Mouse (Mus musculus) macrophage (primary cell): ENCODE measurements at regions not wholly inside any gene's neighbourhood (a gene's known extent, or its start where the extent isn't known, plus 50 kb on each side); places are given as distances from the start of the nearest gene placed in this dataset.

Experiments used
- H3K27ac ChIP-seq: fragments of 350-480 bp; formaldehyde crosslinking; 2 replicates; pipeline ENCODE4 v1.9.0; 2021
- H3K36me3 ChIP-seq: fragments of 350-480 bp; formaldehyde crosslinking; 2 replicates; pipeline ENCODE4 v1.9.0; 2021; ENCODE audit errors: inconsistent target
- H3K4me3 ChIP-seq: fragments of 350-480 bp; formaldehyde crosslinking; 2 replicates; pipeline ENCODE4 v1.9.0; 2021; ENCODE audit errors: inconsistent target
- H3K79me2 ChIP-seq: fragments of 350-480 bp; formaldehyde crosslinking; 2 replicates; pipeline ENCODE4 v1.9.0; 2021; ENCODE audit errors: inconsistent target
- WGBS: methylation state at CpG from one replicate; pipeline ENCODE4 v1.1.7; 2026; ENCODE audit warnings: inconsistent platforms; ENCODE audit not compliant: missing documents; 5-methylcytosine and 5-hydroxymethylcytosine counted together

DNA sequence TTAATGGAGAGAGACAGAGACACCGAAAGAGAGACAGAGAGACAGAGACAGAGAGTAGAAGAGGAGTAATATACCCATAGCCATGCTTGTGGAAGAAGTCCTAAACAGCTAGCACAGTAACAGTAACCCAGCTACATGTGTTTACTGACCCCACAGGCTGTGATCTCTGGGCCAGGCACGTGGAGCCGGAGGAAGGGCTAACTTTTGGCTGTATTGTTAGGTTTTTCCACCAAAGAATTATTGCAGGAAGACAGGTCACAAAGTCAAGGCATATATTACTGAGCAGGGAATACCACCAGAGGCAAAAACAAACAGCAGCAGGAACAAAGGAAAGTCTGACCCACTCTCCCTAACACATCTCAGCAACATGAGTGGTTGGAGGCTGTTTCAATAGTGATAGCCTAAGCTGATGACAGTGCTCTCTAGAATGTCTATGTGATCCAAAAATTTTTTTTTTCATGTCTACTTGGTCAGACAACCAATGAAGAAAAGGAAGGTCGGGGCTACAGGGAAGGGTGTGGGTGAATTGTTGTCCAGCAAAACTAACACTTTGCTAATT, 135.8 kb upstream of the Phactr1 start:
- WGBS, result 59% methylated on average over 4 of the region's 4 CpGs

GRCm38 (mm10) chr13:42546389-42546788, 134.0 kb upstream of the Phactr1 start:
- WGBS, result 65% methylated on average over 4 of the region's 4 CpGs
- H3K27ac ChIP-seq, result no peak overlapping the region
- no peaks in the 10 kb centered on the region for H3K79me2 ChIP-seq
- H3K4me3 ChIP-seq, result no peak overlapping the region
- H3K36me3 ChIP-seq, result no peaks in the 10 kb centered on the region

More for the DNA sequence above, 135.8 kb upstream of the Phactr1 start:
- H3K4me3 ChIP-seq, result no peak overlapping the region
- no peak overlapping the region for H3K27ac ChIP-seq
- no peaks in the 10 kb centered on the region for H3K36me3 ChIP-seq
- H3K79me2 ChIP-seq, result no peaks in the 10 kb centered on the region

DNA sequence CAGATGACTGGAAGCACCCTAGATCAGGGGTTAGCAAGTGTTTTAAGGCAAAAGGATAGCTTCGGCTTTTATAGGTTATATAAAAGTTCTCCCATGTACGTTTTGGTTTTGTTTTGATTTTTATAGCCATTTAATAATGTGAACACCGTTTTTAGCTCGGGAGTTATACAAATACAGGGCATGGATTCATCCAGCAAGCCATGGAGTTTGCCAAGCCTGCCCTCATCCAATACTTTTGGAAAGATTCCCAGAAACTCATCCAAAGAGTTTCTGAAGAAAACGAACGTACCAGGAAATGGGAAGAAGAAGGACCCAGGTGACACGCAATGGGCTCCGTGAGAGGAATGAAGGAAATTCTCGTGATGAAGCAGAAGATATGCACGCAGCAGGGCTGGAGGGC, 133.6 kb upstream of the Phactr1 start:
- no peak overlapping the region for H3K27ac ChIP-seq
- WGBS, result 91% methylated on average over 10 of the region's 10 CpGs
- H3K79me2 ChIP-seq, result no peaks in the 10 kb centered on the region
- H3K4me3 ChIP-seq, result no peak overlapping the region
- no peaks in the 10 kb centered on the region for H3K36me3 ChIP-seq

GRCm38 (mm10) chr13:42549021-42549559, 131.3 kb upstream of the Phactr1 start:
- no peak overlapping the region for H3K4me3 ChIP-seq
- no peaks in the 10 kb centered on the region for H3K36me3 ChIP-seq
- WGBS, result 85% methylated on average over 5 of the region's 5 CpGs
- no peaks in the 10 kb centered on the region for H3K79me2 ChIP-seq
- no peak overlapping the region for H3K27ac ChIP-seq

GRCm38 (mm10) chr13:42554961-42555360, 125.5 kb upstream of the Phactr1 start:
- H3K36me3 ChIP-seq, result no peaks in the 10 kb centered on the region
- no peak overlapping the region for H3K4me3 ChIP-seq
- 93% methylated on average over 4 of the region's 4 CpGs for WGBS
- no peaks in the 10 kb centered on the region for H3K79me2 ChIP-seq
- H3K27ac ChIP-seq, result no peak overlapping the region

- no peak overlapping the region for H3K27ac ChIP-seq
- WGBS, result 92% methylated on average over 3 of the region's 3 CpGs
- no peak overlapping the region for H3K4me3 ChIP-seq
- H3K36me3 ChIP-seq, result no peaks in the 10 kb centered on the region
- no peaks in the 10 kb centered on the region for H3K79me2 ChIP-seq
Observed at GRCm38 (mm10) chr13:42558526-42558925, 121.9 kb upstream of the Phactr1 start.

- H3K79me2 ChIP-seq, result no peaks in the 10 kb centered on the region
- H3K36me3 ChIP-seq, result no peaks in the 10 kb centered on the region
- no peak overlapping the region for H3K4me3 ChIP-seq
- no peak overlapping the region for H3K27ac ChIP-seq
- WGBS, result 78% methylated on average over 2 of the region's 2 CpGs
Observed at GRCm38 (mm10) chr13:42561446-42561845, 119.0 kb upstream of the Phactr1 start.

- Histone ChIP-seq H3K36me3 (no peaks in the 10 kb centered on the region), H3K4me3 (no peak overlapping the region), H3K27ac (no peak overlapping the region), H3K79me2 (no peaks in the 10 kb centered on the region)
- 21% methylated on average over 26 of the region's 26 CpGs for WGBS
Observed at GRCm38 (mm10) chr13:42565291-42566058, 114.9 kb upstream of the Phactr1 start.

- no peaks in the 10 kb centered on the region for H3K79me2 ChIP-seq
- no peaks in the 10 kb centered on the region for H3K36me3 ChIP-seq
- H3K4me3 ChIP-seq, result no peak overlapping the region
- no peak overlapping the region for H3K27ac ChIP-seq
- 83% methylated on average over 10 of the region's 10 CpGs for WGBS
Observed at GRCm38 (mm10) chr13:42570600-42571348, 109.6 kb upstream of the Phactr1 start.

GRCm38 (mm10) chr13:42574189-42574588, 106.2 kb upstream of the Phactr1 start:
- Histone ChIP-seq H3K36me3 (no peaks in the 10 kb centered on the region), H3K79me2 (no peaks in the 10 kb centered on the region), H3K27ac (no peak overlapping the region), H3K4me3 (no peak overlapping the region)
- WGBS, result 0% methylated on average over 4 of the region's 4 CpGs

- H3K4me3 ChIP-seq, result no peak overlapping the region
- no peaks in the 10 kb centered on the region for H3K36me3 ChIP-seq
- H3K79me2 ChIP-seq, result no peaks in the 10 kb centered on the region
- WGBS, result 12% methylated on average over 16 of the region's 16 CpGs
- no peak overlapping the region for H3K27ac ChIP-seq
Observed at GRCm38 (mm10) chr13:42575725-42576426, 104.5 kb upstream of the Phactr1 start.

DNA sequence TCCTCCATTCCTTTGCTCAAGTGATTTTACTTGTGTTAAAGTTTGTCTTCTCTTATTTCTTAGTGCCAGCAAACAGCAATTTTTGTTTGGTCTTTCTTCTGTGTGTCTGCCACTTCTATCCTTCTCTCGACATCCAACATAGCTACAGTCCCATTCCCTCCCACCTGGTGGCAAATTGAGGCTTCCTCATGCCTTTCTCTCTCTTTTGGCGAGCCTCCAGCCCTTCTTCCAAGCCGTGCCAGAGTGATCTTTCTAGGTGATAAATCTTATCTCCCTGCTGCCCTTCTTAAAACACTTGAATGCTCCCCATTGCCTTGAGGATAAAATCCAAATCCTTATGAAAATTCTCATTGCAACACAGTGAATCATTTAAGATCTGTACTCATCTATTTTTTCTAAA, 101.0 kb upstream of the Phactr1 start:
- H3K79me2 ChIP-seq, result no peaks in the 10 kb centered on the region
- no peak overlapping the region for H3K27ac ChIP-seq
- WGBS, result 68% methylated on average over 3 of the region's 3 CpGs
- H3K36me3 ChIP-seq, result no peaks in the 10 kb centered on the region
- no peak overlapping the region for H3K4me3 ChIP-seq

- H3K27ac ChIP-seq, result no peak overlapping the region
- no peaks in the 10 kb centered on the region for H3K36me3 ChIP-seq
- H3K79me2 ChIP-seq, result no peaks in the 10 kb centered on the region
- H3K4me3 ChIP-seq, result no peak overlapping the region
- WGBS, result 87% methylated on average over 2 of the region's 2 CpGs
Observed at GRCm38 (mm10) chr13:42589136-42589535, 91.3 kb upstream of the Phactr1 start.

- H3K79me2 ChIP-seq, result no peaks in the 10 kb centered on the region
- WGBS, result 80% methylated on average over 5 of the region's 5 CpGs
- no peak overlapping the region for H3K27ac ChIP-seq
Observed at GRCm38 (mm10) chr13:42589607-42590006, 90.8 kb upstream of the Phactr1 start.

More at GRCm38 (mm10) chr13:42589607-42590006, 90.8 kb upstream of the Phactr1 start:
- Histone ChIP-seq H3K36me3 (no peaks in the 10 kb centered on the region), H3K4me3 (no peak overlapping the region)
